ENCODE assay signal across 8 mouse cellular contexts in the genomic region with DNA sequence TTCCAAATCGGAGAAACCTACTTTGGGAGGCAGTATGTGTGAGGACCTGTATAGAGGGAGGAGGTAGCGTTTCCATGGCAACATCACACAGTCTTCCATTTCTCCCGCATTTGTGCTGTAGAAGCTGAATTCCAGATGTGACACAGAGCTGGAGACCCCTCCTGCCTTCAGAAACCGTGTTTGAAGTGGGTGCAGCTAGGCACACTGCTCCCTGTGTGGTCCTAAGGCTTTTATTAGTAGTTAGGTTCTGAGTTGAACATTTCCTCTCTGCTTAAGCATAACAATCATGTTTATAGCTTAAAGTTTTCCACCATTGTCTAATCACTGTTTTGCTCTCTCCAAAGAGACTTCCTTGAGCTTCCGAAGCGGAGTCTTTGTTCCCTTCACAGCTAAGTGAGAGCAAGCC. TPM values are rescaled to one million over a fixed set of nuclear protein-coding genes. Genes with fewer than 3 reads are reported as not detected.
DNase-seq lines count a peak whose midpoint lies in the region; ATAC-seq lines count a peak whose summit lies in the region.

No protein-coding gene starts in this region.

- WGBS in heart, embryonic 10.5 days = 50% methylated on average over 6 of the region's 6 CpGs
- 17% methylated on average over 6 of the region's 6 CpGs for WGBS in hindbrain, embryonic 14.5 days
- 16% methylated on average over 6 of the region's 6 CpGs for WGBS in midbrain, embryonic 15.5 days

- H3K4me3 ChIP-seq in heart, embryonic 10.5 days = no peak overlapping the region
- H3K4me3 ChIP-seq in hindbrain, embryonic 14.5 days (replicated peaks; ENCODE audit: low read length) = no peak overlapping the region
- no peak overlapping the region for H3K4me3 ChIP-seq in midbrain, embryonic 15.5 days

- peaks cover 73% of the 10 kb centered on the region for H3K4me1 ChIP-seq in heart, embryonic 10.5 days
- peaks cover 46% of the 10 kb centered on the region for H3K4me1 ChIP-seq in hindbrain, embryonic 14.5 days (replicated peaks; ENCODE audit: control insufficient read depth, insufficient read depth, low read length)
- H3K4me1 ChIP-seq in midbrain, embryonic 15.5 days = peaks cover 50% of the 10 kb centered on the region

- H3K4me2 ChIP-seq in hindbrain, embryonic 14.5 days (replicated peaks) = peak overlapping the region; percentile 5; the same call in 1 of the 2 replicates
- peak overlapping the region; percentile 31 for H3K4me2 ChIP-seq in midbrain, embryonic 15.5 days

- H3K9ac ChIP-seq in hindbrain, embryonic 14.5 days = peak overlapping the region; percentile 25; the same call in 1 of the 2 replicates
- H3K9ac ChIP-seq in midbrain, embryonic 15.5 days = no peak overlapping the region

- peak; percentile 74; the same call in 1 of the 2 replicates for ATAC-seq in hindbrain, embryonic 14.5 days (ENCODE audit: low FRiP score)
- peak; percentile 85 for ATAC-seq in midbrain, embryonic 15.5 days (replicated peaks)

- H3K36me3 ChIP-seq in heart, embryonic 10.5 days = no peaks in the 10 kb centered on the region
- no peaks in the 10 kb centered on the region for H3K36me3 ChIP-seq in hindbrain, embryonic 14.5 days (replicated peaks; ENCODE audit: control insufficient read depth, insufficient read depth)
- H3K36me3 ChIP-seq in midbrain, embryonic 15.5 days (replicated peaks) = no peaks in the 10 kb centered on the region

- H3K9me3 ChIP-seq in heart, embryonic 10.5 days = no peaks in the 10 kb centered on the region
- H3K9me3 ChIP-seq in hindbrain, embryonic 14.5 days (ENCODE audit: control insufficient read depth, low read length) = no peaks in the 10 kb centered on the region
- H3K9me3 ChIP-seq in midbrain, embryonic 15.5 days = no peaks in the 10 kb centered on the region

- H3K27ac ChIP-seq in heart, embryonic 10.5 days = peak overlapping the region; percentile 43
- H3K27ac ChIP-seq in hindbrain, embryonic 14.5 days = peak overlapping the region; percentile 26
- H3K27ac ChIP-seq in midbrain, embryonic 15.5 days = peak overlapping the region; percentile 66

- no peaks in the 10 kb centered on the region for H3K27me3 ChIP-seq in heart, embryonic 10.5 days (ENCODE audit: insufficient read depth, poor library complexity, severe bottlenecking)
- no peaks in the 10 kb centered on the region for H3K27me3 ChIP-seq in hindbrain, embryonic 14.5 days (ENCODE audit: control insufficient read depth, insufficient read depth, low read length)
- no peaks in the 10 kb centered on the region for H3K27me3 ChIP-seq in midbrain, embryonic 15.5 days (replicated peaks)

- no peak for DNase-seq in heart, embryonic 10.5 days (ENCODE audit: low spot score)
- DNase-seq in heart, adult 11 months = no peak
- peak; percentile 83 for DNase-seq in embryo, embryonic 11 days
- DNase-seq in hindbrain, embryonic 14.5 days (ENCODE audit: low spot score) = peak; percentile 63
- no peak for DNase-seq in ovary, postnatal 14 days (ENCODE audit: low spot score)
- DNase-seq in B cell, adult 2 months = no peak
- DNase-seq in cerebellum, adult 11-12 months = no peak

RNA-seq across cellular contexts. Expression of a gene that starts 29.1 kb away (rescaled TPM):
- polyA plus RNA-seq in heart, embryonic 10.5 days (2016; fragmentation: Nextera tagmentation; extraction: Ambion mirVana) = 2.6 and 3.0 TPM in 2 replicates
- 2.8 TPM in 2 replicates for polyA plus RNA-seq in hindbrain, embryonic 14.5 days (2014; fragmentation: Nextera tagmentation; extraction: Ambion mirVana)
- 2.2 and 2.3 TPM in 2 replicates for polyA plus RNA-seq in midbrain, embryonic 15.5 days (2015; fragmentation: Nextera tagmentation; extraction: Ambion mirVana)

RNA-seq across cellular contexts. Expression of a gene that starts 46.8 kb away (rescaled TPM):
- 8.6 and 13.0 TPM in 2 replicates for polyA plus RNA-seq in heart, embryonic 10.5 days (2016; fragmentation: Nextera tagmentation; extraction: Ambion mirVana)
- polyA plus RNA-seq in hindbrain, embryonic 14.5 days (2014; fragmentation: Nextera tagmentation; extraction: Ambion mirVana) = 11.8 and 17.3 TPM in 2 replicates
- polyA plus RNA-seq in midbrain, embryonic 15.5 days (2015; fragmentation: Nextera tagmentation; extraction: Ambion mirVana) = 6.3 and 6.8 TPM in 2 replicates

Comparison
In these comparisons a context has a peak if more than half of its experiments do, and no peak if none do; other contexts are left out.
1. DNase-seq: peak in embryo, embryonic 11 days (single experiment) and hindbrain, embryonic 14.5 days (single experiment); none in heart, embryonic 10.5 days (single experiment), heart, adult 11 months (single experiment), ovary, postnatal 14 days (single experiment), B cell, adult 2 months (0 of 2) and cerebellum, adult 11-12 months (single experiment).
2. Peak in every context shown above with its lines, with median percentiles within 50 percentile points of each other: H3K27ac ChIP-seq.